Mouse (Mus musculus) embryonic fibroblast, embryonic 13.5 days (primary cell): ENCODE measurements around the gene Gstz1.

Source experiments
- CTCF ChIP-seq: IDR thresholded peaks from 2 replicates; pipeline ENCODE4 v1.5.1; 2011; ENCODE audit warnings: mild to moderate bottlenecking, control low read depth, low read length, moderate library complexity, borderline replicate concordance; ENCODE audit not compliant: insufficient read depth
- POLR2A ChIP-seq: IDR thresholded peaks from 2 replicates; pipeline ENCODE4 v1.6.1; 2011; ENCODE audit warnings: low read depth, mild to moderate bottlenecking, control low read depth, low read length, moderate library complexity

DNA sequence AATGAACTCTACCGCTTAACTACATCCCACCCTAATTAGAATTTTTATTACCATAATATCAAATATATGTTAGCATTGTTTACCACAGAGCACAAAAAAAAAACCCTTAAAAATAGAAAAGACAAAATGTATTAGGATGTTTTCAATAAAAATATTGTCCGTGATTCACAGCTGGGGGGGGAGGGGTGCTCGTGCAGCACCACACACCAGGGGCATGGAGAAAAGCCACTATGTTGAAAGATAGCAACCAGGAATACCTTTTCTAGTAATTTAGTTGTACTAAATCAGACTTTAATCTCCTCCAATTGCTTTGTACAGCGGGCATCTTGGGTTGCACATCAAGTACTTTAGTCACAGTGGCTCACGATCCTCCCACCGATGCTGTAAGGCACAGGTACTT, 51.8 kb downstream of the Gstz1 start:
- no peak for TF ChIP-seq POLR2A
- no peak for TF ChIP-seq CTCF
